Mouse (Mus musculus) ES-Bruce4 (cell line): ENCODE results near the gene Zfp319. TPM values are rescaled to one million over a fixed set of nuclear protein-coding genes. Genes with fewer than 3 reads are reported as not detected.

ENCODE experiments used
- H3K27ac ChIP-seq: 2 replicates; pipeline ENCODE4 v1.5.1; 2012; ENCODE audit warnings: low read length, inconsistent platforms; ENCODE audit not compliant: insufficient read depth
- H3K27me3 ChIP-seq: 2 replicates; pipeline ENCODE4 v1.6.1; 2012; ENCODE audit warnings: mild to moderate bottlenecking, low read length, inconsistent platforms; ENCODE audit not compliant: control insufficient read depth, poor library complexity, insufficient read depth, severe bottlenecking
- H3K36me3 ChIP-seq: 2 replicates; pipeline ENCODE4 v1.6.1; 2012; ENCODE audit warnings: inconsistent platforms, mild to moderate bottlenecking, low read length, moderate library complexity; ENCODE audit not compliant: control insufficient read depth, poor library complexity, insufficient read depth, severe bottlenecking
- H3K4me1 ChIP-seq: one replicate; pipeline ENCODE4 v1.8.1; 2011; ENCODE audit warnings: low read length; ENCODE audit not compliant: control insufficient read depth, insufficient read depth
- H3K4me3 ChIP-seq: 2 replicates; pipeline ENCODE4 v1.5.1; 2011; ENCODE audit warnings: low read depth, mild to moderate bottlenecking, low read length
- H3K9ac ChIP-seq: 2 replicates; pipeline ENCODE4 v1.6.1; 2012; ENCODE audit warnings: low read depth, mild to moderate bottlenecking, inconsistent platforms; ENCODE audit not compliant: poor library complexity, severe bottlenecking
- H3K9me3 ChIP-seq: replicated peaks from 2 replicates; pipeline ENCODE4 v1.6.1; 2012; ENCODE audit warnings: mild to moderate bottlenecking, low read length, inconsistent platforms; ENCODE audit not compliant: control insufficient read depth, poor library complexity, insufficient read depth, severe bottlenecking
- CTCF ChIP-seq: IDR thresholded peaks from one replicate; pipeline ENCODE4 v1.8.1; 2011; ENCODE audit warnings: low read depth, low read length
- EP300 ChIP-seq: IDR thresholded peaks from 2 replicates; pipeline ENCODE4 v1.6.1; 2011; ENCODE audit warnings: low read depth, low read length; ENCODE audit not compliant: insufficient read depth
- POLR2A ChIP-seq: IDR thresholded peaks from one replicate; pipeline ENCODE4 v1.8.1; 2011; ENCODE audit warnings: low read length; ENCODE audit not compliant: insufficient read depth
- polyA plus RNA-seq: library from polyadenylated mRNA; stranded (reverse); fragments of >200 nt; gene quantifications from 2 replicates; pipeline ENCODE4 v1.2.4, GENCODE M21; 2011; ENCODE audit warnings: low read depth; ENCODE audit not compliant: missing spikeins, insufficient read depth, insufficient read length

Zfp319 gene
- polyA plus RNA-seq, 1 experiment = 2.8 TPM

GRCm38 (mm10) chr8:95352151-95352870 is 20.6 kb upstream of the Zfp319 start, which contains the start of gene Mmp15:
Mmp15 (plus strand) TSS chr8:95352268.
- no peaks in the 10 kb centered on the region for H3K9me3 ChIP-seq
- TF ChIP-seq CTCF = no peak
- no peaks in the 10 kb centered on the region for H3K4me1 ChIP-seq
- no peaks in the 10 kb centered on the region for H3K36me3 ChIP-seq
- no peak within 1 kb of the TSS for H3K27ac ChIP-seq
- H3K9ac ChIP-seq = peak within 1 kb of the TSS; percentile 82
- H3K27me3 ChIP-seq = 0 out of 2 replicates have a peak, but pooled peaks cover 3% of the 10 kb centered on the region
- H3K4me3 ChIP-seq = peak within 1 kb of the TSS; percentile 77

- no peaks in the 10 kb centered on the region for H3K4me1 ChIP-seq
- peak overlapping the region; percentile 82 for H3K9ac ChIP-seq
- TF ChIP-seq CTCF = no peak
- TF ChIP-seq EP300 = no peak
- no peak for TF ChIP-seq POLR2A
- H3K27ac ChIP-seq = no peak overlapping the region
- H3K27me3 ChIP-seq = 0 out of 2 replicates have a peak, but pooled peaks cover 3% of the 10 kb centered on the region
- peak overlapping the region; percentile 77 for H3K4me3 ChIP-seq
- no peaks in the 10 kb centered on the region for H3K36me3 ChIP-seq
- no peaks in the 10 kb centered on the region for H3K9me3 ChIP-seq
Measured at GRCm38 (mm10) chr8:95351461-95351860, 19.7 kb upstream of the Zfp319 start.

- no peaks in the 10 kb centered on the region for H3K36me3 ChIP-seq
- H3K4me1 ChIP-seq = no peaks in the 10 kb centered on the region
- H3K9me3 ChIP-seq = no peaks in the 10 kb centered on the region
- no peak overlapping the region for H3K9ac ChIP-seq
- TF ChIP-seq EP300 (no peak), CTCF (no peak), POLR2A (no peak)
- H3K27ac ChIP-seq = no peak overlapping the region
- 0 out of 2 replicates have a peak, but pooled peaks cover 3% of the 10 kb centered on the region for H3K27me3 ChIP-seq
- H3K4me3 ChIP-seq = no peak overlapping the region
Measured at GRCm38 (mm10) chr8:95348811-95349630, 17.3 kb upstream of the Zfp319 start.

GRCm38 (mm10) chr8:95348356-95348755 is 16.6 kb upstream of the Zfp319 start:
- H3K36me3 ChIP-seq = no peaks in the 10 kb centered on the region
- H3K9ac ChIP-seq = no peak overlapping the region
- TF ChIP-seq CTCF (no peak), POLR2A (no peak), EP300 (no peak)
- H3K4me3 ChIP-seq = no peak overlapping the region
- H3K9me3 ChIP-seq = no peaks in the 10 kb centered on the region
- 0 out of 2 replicates have a peak, but pooled peaks cover 3% of the 10 kb centered on the region for H3K27me3 ChIP-seq
- no peaks in the 10 kb centered on the region for H3K4me1 ChIP-seq
- no peak overlapping the region for H3K27ac ChIP-seq

- Histone ChIP-seq H3K27me3 (no peaks in the 10 kb centered on the region), H3K27ac (no peak overlapping the region), H3K9ac (no peak overlapping the region), H3K4me1 (no peaks in the 10 kb centered on the region), H3K36me3 (no peaks in the 10 kb centered on the region), H3K4me3 (no peak overlapping the region), H3K9me3 (no peaks in the 10 kb centered on the region)
- TF ChIP-seq CTCF (peak; percentile 56), POLR2A (no peak)
Measured at GRCm38 (mm10) chr8:95346643-95347545, 15.1 kb upstream of the Zfp319 start.
